Mouse (Mus musculus): ENCODE measurements around the gene Tmem201. TPM values are rescaled to one million over a fixed set of nuclear protein-coding genes. Genes with fewer than 3 reads are reported as not detected.
A peak's percentile ranks its signal among the peaks of the same experiment; 100 is the strongest.
"Not testable (repeated sequence)": the region's sequence is repeated elsewhere in the genome, so short reads cannot be mapped to it uniquely, and the experiment has no call there.

Gene Tmem201
- polyA plus RNA-seq, 1 experiment from 2014 or later = 53.3 TPM

GRCm38 (mm10) chr4:149772394-149772793 is 34.5 kb upstream of the Tmem201 start:
- Histone ChIP-seq H3K9ac (no peak overlapping the region), H3K4me2 (peak overlapping the region; percentile 85), H3K9me3 (no peaks in the 10 kb centered on the region), H3K4me3 (peak overlapping the region; percentile 68), H3K27me3 (no peaks in the 10 kb centered on the region), H3K4me1 (replicated peaks) (peaks cover 29% of the 10 kb centered on the region), H3K27ac (replicated peaks) (no peak overlapping the region), H3K36me3 (no peaks in the 10 kb centered on the region)
- 16% methylated on average over 2 of the region's 2 CpGs for WGBS
- ATAC-seq (ENCODE audit: low FRiP score, low read depth) = no peak

DNA sequence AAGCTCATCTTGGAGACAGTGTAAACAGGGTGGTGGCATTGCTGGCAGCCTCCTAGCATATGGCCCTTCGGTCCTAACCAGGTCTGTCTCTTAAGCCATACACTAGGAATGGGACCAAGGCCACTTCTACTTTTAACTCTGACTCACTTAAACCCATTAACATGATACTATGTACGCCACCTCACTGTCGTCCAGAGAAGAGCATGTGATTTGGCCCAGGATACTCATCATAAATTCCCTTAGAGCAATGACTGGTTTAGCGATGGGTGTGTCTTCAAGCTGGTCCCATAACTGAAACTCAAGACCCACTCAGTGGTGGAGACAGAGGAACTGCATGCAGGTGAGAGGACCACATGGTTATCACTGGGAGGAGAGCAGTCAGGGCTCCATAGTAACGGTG is 27.4 kb upstream of the Tmem201 start:
- Histone ChIP-seq H3K9ac (no peak overlapping the region), H3K27me3 (no peaks in the 10 kb centered on the region), H3K27ac (replicated peaks) (no peak overlapping the region), H3K9me3 (no peaks in the 10 kb centered on the region), H3K4me2 (no peak overlapping the region), H3K4me1 (replicated peaks) (no peaks in the 10 kb centered on the region), H3K36me3 (peaks cover 12% of the 10 kb centered on the region; the same call in 1 of the 2 replicates), H3K4me3 (no peak overlapping the region)
- WGBS = 95% methylated on average over 5 of the region's 5 CpGs
- no peak for ATAC-seq (ENCODE audit: low FRiP score, low read depth)

DNA sequence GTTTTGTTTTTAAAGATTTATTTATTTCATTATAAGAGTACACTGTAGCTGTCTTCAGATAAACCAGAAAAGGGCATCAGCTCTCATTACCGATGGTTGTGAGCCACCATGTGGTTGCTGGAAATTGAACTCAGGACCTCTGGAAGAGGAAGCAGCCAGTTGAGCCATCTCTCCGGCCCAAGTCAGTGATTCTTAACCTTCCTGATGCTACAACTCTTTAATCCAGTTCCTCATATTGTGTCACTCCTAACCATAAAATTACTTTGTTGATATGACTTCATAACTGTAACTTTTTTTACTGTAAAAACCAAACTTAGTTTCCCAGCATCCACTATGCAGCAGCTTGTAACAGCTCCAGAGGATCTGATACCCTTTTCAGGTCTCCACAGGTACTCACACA is 25.5 kb upstream of the Tmem201 start:
- H3K9ac ChIP-seq = no peak overlapping the region
- H3K27me3 ChIP-seq = no peaks in the 10 kb centered on the region
- H3K4me3 ChIP-seq = no peak overlapping the region
- H3K27ac ChIP-seq (replicated peaks) = no peak overlapping the region
- no peaks in the 10 kb centered on the region for H3K4me1 ChIP-seq (replicated peaks)
- peaks cover 13% of the 10 kb centered on the region; the same call in 1 of the 2 replicates for H3K36me3 ChIP-seq
- WGBS = 87% methylated on average over 2 of the region's 2 CpGs
- no peak overlapping the region for H3K4me2 ChIP-seq
- ATAC-seq (ENCODE audit: low FRiP score, low read depth) = no peak
- no peaks in the 10 kb centered on the region for H3K9me3 ChIP-seq

DNA sequence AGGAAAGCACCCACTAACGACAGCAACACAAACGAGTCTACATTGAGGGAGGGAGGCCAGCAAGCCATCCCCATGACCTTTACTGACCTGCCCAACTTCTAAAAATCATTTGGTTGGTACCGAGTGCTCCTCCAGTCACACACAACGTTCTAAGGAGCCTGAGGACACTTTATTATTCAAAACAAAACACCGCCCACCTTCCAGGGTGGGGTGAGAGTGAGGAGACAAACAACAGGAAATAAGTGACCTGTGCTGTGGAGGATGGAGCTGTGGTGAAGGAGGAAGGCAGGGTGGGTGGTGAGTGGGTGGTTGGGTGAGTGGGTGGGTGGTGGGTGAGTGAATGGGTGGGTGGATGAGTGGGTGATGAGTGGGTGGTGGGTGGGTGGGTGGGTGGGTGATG is 21.7 kb upstream of the Tmem201 start:
- peaks cover 16% of the 10 kb centered on the region for H3K36me3 ChIP-seq
- no peak overlapping the region for H3K9ac ChIP-seq
- H3K4me2 ChIP-seq = no peak overlapping the region
- no peak overlapping the region for H3K4me3 ChIP-seq
- H3K4me1 ChIP-seq (replicated peaks) = no peaks in the 10 kb centered on the region
- no peaks in the 10 kb centered on the region for H3K27me3 ChIP-seq
- no peak overlapping the region for H3K27ac ChIP-seq (replicated peaks)
- WGBS = 69% methylated on average over 5 of the region's 5 CpGs
- no peaks in the 10 kb centered on the region for H3K9me3 ChIP-seq
- no peak for ATAC-seq (ENCODE audit: low FRiP score, low read depth)

GRCm38 (mm10) chr4:149758423-149758822 is 20.6 kb upstream of the Tmem201 start:
- Histone ChIP-seq H3K9ac (no peak overlapping the region), H3K4me1 (replicated peaks) (no peaks in the 10 kb centered on the region), H3K4me2 (no peak overlapping the region), H3K27me3 (no peaks in the 10 kb centered on the region), H3K9me3 (no peaks in the 10 kb centered on the region), H3K36me3 (peaks cover 16% of the 10 kb centered on the region), H3K27ac (replicated peaks) (no peak overlapping the region), H3K4me3 (no peak overlapping the region)
- ATAC-seq (ENCODE audit: low FRiP score, low read depth) = no peak
- WGBS = 59% methylated on average over 6 of the region's 6 CpGs

DNA sequence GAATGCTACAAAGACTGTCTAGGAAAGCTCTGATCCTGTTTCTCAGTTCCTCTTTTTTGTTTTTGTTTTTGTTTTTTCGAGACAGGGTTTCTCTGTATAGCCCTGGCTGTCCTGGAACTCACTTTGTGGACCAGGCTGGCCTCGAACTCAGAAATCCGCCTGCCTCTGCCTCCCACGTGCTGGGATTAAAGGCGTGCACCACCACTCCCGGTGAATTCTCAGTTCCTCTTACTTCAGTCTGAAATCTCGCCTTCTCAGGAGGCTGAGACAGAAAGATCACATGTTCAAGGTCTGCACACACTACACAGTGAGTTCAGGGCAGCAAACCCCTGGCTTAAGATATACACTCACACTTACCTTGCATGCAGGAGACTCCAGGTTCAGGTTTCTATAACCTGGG is 18.7 kb upstream of the Tmem201 start:
- H3K36me3 ChIP-seq = peaks cover 16% of the 10 kb centered on the region
- WGBS = 91% methylated on average over 7 of the region's 7 CpGs
- H3K4me1 ChIP-seq (replicated peaks); H3K4me2 ChIP-seq; H3K4me3 ChIP-seq; ATAC-seq (ENCODE audit: low FRiP score, low read depth); H3K27ac ChIP-seq (replicated peaks); H3K27me3 ChIP-seq; H3K9ac ChIP-seq; H3K9me3 ChIP-seq: not testable (repeated sequence)

GRCm38 (mm10) chr4:149752836-149753235 is 15.0 kb upstream of the Tmem201 start:
- ATAC-seq (ENCODE audit: low FRiP score, low read depth) = no peak
- Histone ChIP-seq H3K9ac (no peak overlapping the region), H3K4me1 (replicated peaks) (peaks cover 9% of the 10 kb centered on the region; the same call in 1 of the 2 replicates), H3K4me3 (no peak overlapping the region), H3K36me3 (peaks cover 12% of the 10 kb centered on the region), H3K27ac (replicated peaks) (no peak overlapping the region), H3K9me3 (no peaks in the 10 kb centered on the region), H3K27me3 (no peaks in the 10 kb centered on the region), H3K4me2 (no peak overlapping the region)
- WGBS = 63% methylated on average over 3 of the region's 3 CpGs

DNA sequence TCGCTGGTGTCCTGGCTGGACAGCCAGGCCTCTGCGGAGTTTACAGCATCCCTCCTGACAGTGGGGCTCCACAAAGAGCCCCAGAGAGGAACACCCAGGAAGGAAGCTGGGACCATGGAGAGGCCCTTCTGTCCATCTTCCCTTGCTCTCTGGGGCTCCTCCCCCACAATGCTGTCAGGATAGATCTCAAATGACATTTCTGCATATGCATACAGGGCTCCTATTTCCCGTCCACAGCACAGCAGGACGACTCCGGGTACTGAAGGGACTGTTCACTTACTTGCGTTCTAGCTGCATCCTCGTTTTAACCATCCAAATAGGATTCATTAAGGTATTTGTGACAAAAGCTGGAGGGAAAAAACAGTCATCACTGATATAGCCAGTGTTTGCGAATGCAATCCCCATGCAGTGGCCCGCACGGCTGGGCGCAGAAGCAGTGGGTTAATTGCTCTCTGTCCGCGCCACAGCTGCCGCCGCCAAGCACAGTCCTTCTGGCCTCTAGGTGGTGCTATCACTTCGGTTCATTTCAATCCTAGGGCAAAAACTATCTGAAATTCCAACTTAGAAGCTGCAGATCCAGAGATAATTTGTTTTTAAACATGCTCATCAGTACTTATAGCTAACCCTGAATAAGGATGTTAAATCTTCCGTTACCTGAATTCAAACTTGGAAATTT is 14.4 kb upstream of the Tmem201 start:
- H3K9me3 ChIP-seq = no peaks in the 10 kb centered on the region
- no peak overlapping the region for H3K4me2 ChIP-seq
- peaks cover 12% of the 10 kb centered on the region for H3K36me3 ChIP-seq
- H3K27me3 ChIP-seq = no peaks in the 10 kb centered on the region
- H3K4me1 ChIP-seq (replicated peaks) = peaks cover 9% of the 10 kb centered on the region; the same call in 1 of the 2 replicates
- H3K27ac ChIP-seq (replicated peaks) = no peak overlapping the region
- H3K9ac ChIP-seq = no peak overlapping the region
- ATAC-seq (ENCODE audit: low FRiP score, low read depth) = 0 out of 2 replicates have a peak, but pooled peaks have one; percentile 23
- H3K4me3 ChIP-seq = no peak overlapping the region
- WGBS = 22% methylated on average over 17 of the region's 17 CpGs

- no peak overlapping the region for H3K4me2 ChIP-seq
- H3K9me3 ChIP-seq = no peaks in the 10 kb centered on the region
- H3K27me3 ChIP-seq = no peaks in the 10 kb centered on the region
- H3K9ac ChIP-seq = no peak overlapping the region
- no peak overlapping the region for H3K4me3 ChIP-seq
- H3K4me1 ChIP-seq (replicated peaks) = peaks cover 9% of the 10 kb centered on the region; the same call in 1 of the 2 replicates
- no peak for ATAC-seq (ENCODE audit: low FRiP score, low read depth)
- 40% methylated on average over 5 of the region's 5 CpGs for WGBS
- no peak overlapping the region for H3K27ac ChIP-seq (replicated peaks)
- peaks cover 16% of the 10 kb centered on the region for H3K36me3 ChIP-seq
Observed at GRCm38 (mm10) chr4:149750671-149751070, 12.8 kb upstream of the Tmem201 start.

GRCm38 (mm10) chr4:149749663-149750015 is 11.8 kb upstream of the Tmem201 start:
- H3K4me3 ChIP-seq; H3K27me3 ChIP-seq; H3K9me3 ChIP-seq; H3K27ac ChIP-seq (replicated peaks); ATAC-seq (ENCODE audit: low FRiP score, low read depth); H3K9ac ChIP-seq; H3K4me1 ChIP-seq (replicated peaks); H3K4me2 ChIP-seq: not testable (repeated sequence)
- H3K36me3 ChIP-seq = peaks cover 21% of the 10 kb centered on the region
- 94% methylated on average over 3 of the region's 3 CpGs for WGBS

DNA sequence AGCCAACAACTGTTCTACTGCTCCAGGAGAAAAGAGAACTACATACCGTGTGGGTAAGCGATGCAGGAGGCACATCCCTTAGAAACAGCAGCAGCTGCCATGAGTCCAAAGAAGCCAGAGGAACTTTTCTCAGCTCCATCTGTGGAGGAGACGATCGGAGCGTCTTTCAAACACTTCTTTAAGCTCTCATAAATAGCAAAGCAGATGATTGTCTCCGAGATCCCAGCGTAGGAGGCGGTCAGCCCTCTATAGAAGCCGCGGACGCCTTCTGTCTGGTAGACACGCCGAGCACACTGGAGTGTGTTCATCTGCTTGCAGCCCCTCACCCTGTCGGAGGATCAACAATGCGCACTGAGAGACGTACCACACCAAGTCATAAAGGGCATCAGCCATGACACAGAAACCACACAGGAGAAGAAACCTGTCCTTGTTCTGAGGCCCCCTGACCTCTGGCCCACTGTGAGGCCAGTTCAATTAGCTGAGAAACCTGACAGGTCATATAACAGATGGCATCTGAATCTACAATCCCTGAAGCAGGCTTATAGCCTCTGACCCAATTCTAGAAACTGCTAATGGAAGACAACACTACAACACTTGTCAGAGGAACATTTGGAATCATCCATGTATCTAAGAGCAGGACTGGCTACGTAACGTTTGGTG is 11.3 kb upstream of the Tmem201 start:
- Histone ChIP-seq H3K9ac (no peak overlapping the region), H3K27ac (replicated peaks) (no peak overlapping the region), H3K27me3 (no peaks in the 10 kb centered on the region), H3K36me3 (peaks cover 24% of the 10 kb centered on the region), H3K4me1 (replicated peaks) (peaks cover 9% of the 10 kb centered on the region; the same call in 1 of the 2 replicates), H3K9me3 (no peaks in the 10 kb centered on the region), H3K4me3 (no peak overlapping the region), H3K4me2 (no peak overlapping the region)
- no peak for ATAC-seq (ENCODE audit: low FRiP score, low read depth)
- WGBS = 85% methylated on average over 18 of the region's 18 CpGs

DNA sequence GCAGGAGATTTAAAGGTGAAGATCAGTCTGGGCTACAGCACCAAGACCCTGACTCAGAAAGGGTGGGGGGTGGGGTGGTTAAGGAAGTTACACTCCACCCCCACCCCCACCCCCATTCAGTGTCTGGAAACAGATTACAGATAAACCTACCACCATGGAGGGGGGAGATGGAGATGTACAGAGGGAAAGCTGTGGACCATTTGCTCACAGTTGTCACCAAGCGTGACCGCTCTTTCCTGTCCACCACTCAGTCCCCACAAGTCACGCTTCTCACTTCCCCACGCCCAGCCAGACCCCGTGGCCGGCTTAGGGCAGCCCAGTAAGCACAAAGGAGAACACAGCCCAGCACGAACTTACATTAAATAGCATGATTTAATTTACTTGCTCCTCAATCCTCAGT is 6.3 kb upstream of the Tmem201 start:
- Histone ChIP-seq H3K4me1 (replicated peaks) (no peaks in the 10 kb centered on the region), H3K4me2 (no peak overlapping the region), H3K27me3 (no peaks in the 10 kb centered on the region), H3K9me3 (no peaks in the 10 kb centered on the region), H3K9ac (no peak overlapping the region), H3K36me3 (peaks cover 39% of the 10 kb centered on the region), H3K4me3 (no peak overlapping the region), H3K27ac (replicated peaks) (no peak overlapping the region)
- ATAC-seq (ENCODE audit: low FRiP score, low read depth) = no peak
- WGBS = 88% methylated on average over 7 of the region's 7 CpGs

All from hindbrain, embryonic 15.5 days (tissue).